Mouse (Mus musculus): ENCODE results near the gene Cep162.

The Cep162 gene

DNA sequence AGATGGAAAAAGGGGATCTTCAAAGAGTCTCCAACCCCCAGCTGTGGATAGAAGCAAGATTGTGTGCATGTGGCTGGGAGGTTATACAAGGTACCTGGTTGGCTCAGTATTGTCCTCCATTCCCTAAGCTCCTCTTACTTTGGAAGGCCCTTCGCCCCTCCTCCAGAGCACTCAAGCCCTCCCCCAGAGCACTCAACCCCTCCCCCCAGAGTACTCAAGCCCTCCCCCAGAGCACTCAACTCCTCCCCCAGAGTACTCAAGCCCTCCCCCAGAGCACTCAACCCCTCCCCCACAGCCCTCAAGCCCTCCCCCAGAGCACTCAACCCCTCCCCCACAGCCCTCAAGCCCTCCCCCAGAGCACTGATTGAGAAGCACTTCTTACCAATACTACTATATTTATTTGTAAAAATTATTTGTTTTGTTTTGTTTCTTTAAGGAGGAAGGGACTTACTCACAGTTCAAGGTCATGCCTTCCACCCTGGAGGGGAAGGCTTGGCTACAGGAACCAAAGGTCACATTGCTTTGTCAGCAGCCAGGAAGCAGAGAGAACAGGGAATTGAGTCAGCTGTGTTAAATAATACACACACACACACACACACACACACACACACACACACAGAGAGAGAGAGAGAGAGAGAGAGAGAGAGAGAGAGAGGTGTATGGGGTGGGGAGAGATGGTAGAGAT is 102.6 kb downstream of the Cep162 start:
- DNase-seq (ENCODE audit: low spot score), result no peak

GRCm38 (mm10) chr9:87147927-87148326 is 107.4 kb downstream of the Cep162 start:
- DNase-seq (ENCODE audit: low spot score), result no peak

DNA sequence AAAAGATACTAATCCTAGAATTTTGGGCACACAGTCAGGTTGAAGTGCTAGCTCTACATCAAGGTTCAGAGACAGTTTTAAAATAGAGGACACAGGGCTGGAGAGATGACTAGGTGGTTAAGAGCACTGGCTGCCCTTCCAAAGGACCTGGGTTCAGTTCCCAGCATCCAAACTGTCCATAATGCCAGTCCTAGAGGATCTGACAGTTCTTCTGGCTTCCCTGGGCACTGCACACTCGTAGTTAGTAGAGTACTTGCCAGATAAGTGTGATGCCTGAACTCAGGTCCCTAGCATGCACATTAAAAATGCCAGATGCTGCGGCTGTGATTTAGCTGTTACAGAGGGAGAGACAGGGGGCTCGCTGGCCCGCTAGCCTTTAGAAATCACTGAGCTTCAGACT is 108.9 kb downstream of the Cep162 start:
- no peak for DNase-seq (ENCODE audit: low spot score)

DNA sequence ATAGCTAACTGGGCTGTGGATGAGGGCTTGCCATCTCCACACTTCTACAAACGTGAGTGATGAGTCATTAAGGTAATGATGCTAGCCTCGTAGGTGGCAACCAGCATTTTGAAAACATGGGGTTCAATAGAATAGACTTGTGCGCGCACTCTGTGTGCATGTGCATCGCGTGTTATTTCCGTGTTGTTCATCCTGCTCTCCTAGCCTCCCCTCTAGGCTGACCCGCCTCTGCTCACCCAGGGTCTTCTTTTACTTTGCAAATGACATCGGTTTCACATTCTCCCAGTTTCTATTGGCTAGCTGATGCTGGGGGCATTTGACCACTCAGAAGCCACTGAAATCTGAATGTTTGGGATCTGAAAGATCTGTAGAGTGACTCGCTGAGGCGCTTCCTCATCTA is 109.7 kb downstream of the Cep162 start:
- DNase-seq (ENCODE audit: low spot score), result no peak

DNA sequence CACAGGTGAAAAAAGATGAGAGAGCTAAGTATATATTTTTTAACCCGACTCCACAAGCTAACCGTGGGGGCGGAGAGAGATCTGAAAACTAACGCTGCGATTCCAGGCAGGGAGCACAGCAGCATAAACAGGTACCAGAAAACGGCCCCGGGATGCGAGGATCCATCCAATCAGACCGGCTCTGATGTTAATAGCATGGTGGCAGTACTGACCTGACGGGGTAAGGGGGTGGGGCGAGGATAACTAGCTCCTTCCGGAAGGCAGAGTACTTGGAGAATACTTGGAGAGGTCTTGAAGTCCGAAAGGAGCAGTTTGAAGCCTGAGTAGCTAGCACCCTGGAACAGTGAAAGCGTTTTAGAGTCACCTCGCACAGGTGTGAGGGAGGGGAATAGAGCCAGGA is 110.2 kb downstream of the Cep162 start:
- DNase-seq (ENCODE audit: low spot score), result no peak

DNA sequence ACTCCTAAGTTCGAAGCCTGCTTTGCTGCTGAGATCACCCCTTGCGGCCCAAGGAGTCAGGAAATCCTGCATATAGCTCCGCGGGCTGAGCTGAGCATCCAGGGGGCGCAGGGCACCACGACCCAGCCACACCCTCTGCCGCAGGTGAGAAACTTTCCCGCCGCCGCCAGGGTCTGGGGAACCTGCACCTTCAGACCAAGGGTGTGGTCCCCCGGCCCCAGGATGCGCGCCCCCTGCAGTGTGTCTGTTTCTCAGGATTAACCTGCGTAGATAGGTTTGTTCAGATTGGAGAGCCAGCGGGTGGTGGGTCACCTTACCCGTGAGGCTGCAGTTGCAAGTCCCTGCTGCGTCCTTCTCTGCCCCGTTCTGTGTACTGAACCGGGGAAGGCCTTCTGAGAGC is 110.8 kb downstream of the Cep162 start:
- no peak for DNase-seq (ENCODE audit: low spot score)

- no peak for DNase-seq (ENCODE audit: low spot score)
Measured at GRCm38 (mm10) chr9:87144106-87144505, 111.2 kb downstream of the Cep162 start, which contains the start of gene Mrap2. TSS of gene Mrap2 (plus strand) at chr9:87144306.

GRCm38 (mm10) chr9:87143076-87143475 is 112.3 kb downstream of the Cep162 start:
- DNase-seq (ENCODE audit: low spot score), result no peak
